Mouse (Mus musculus): ENCODE measurements around the gene Cpt1b.

GRCm38 (mm10) chr15:89377362-89377761 is 48.3 kb downstream of the Cpt1b start:
- TF ChIP-seq POLR2A (IDR thresholded peaks at IDR 0.05; ENCODE audit: insufficient read depth, low read depth, low read length) = no peak
- no peak for TF ChIP-seq CTCF (IDR thresholded peaks at IDR 0.05; ENCODE audit: insufficient read depth, low read depth, low read length)

Data from olfactory bulb, adult 2 months (tissue).